Mouse (Mus musculus): Measurements from ENCODE around the gene Efcab14.

DNA sequence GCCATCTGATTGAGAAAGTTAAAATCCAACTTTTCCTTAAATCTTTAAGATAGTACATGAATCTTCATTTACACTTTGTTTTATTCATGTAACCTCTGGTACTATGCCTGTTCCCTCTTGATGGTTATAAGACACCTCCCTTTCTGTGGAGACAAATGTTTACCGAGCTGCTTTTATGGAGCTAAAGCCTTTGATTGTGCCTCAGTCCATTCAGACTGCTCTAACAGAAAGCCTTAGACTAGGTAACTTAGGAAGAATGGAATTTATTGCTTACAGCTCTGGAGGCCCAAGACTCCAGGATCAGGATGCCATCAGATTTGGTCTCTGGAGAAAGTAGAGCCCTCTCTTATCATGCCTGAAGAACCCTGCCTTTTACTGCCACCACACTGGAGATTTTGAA lies 10.6 kb downstream of the Efcab14 start:
- no peak for TF ChIP-seq POLR2A (IDR thresholded peaks at IDR 0.05; ENCODE audit: borderline replicate concordance, control insufficient read depth, low read depth, low read length)
- no peak for TF ChIP-seq CTCF (IDR thresholded peaks at IDR 0.05; ENCODE audit: control insufficient read depth, insufficient read depth, low read length)
